Mouse (Mus musculus) heart, postnatal 0 days (tissue): ENCODE data around the gene Ankrd44.

Experiments used
- CTCF ChIP-seq: IDR thresholded peaks from 2 replicates; pipeline ENCODE4 v1.5.1; 2016; ENCODE audit warnings: antibody characterized with exemption, control low read depth, low read depth
- EP300 ChIP-seq: IDR thresholded peaks from 2 replicates; pipeline ENCODE4 v1.6.1; 2016; ENCODE audit warnings: antibody characterized with exemption, low read depth

DNA sequence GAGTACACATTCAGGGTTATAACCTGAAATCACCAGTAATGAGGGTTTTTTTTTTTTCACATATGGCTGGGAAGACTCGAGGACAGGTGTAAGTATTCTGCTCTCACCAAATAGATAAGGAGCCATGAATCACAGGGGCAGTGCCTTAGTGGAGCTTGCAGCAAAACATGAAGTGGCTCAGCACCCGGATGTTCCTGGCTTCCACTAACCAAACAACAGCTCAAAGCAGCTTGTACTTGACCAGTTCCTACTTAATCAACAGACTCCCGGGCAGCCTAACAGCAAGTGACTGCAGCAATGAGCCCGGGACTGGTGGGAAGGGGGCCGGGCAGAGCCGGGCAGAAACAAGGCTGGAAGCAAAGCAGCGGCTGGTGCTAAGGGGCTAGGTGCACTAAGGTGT, 20.6 kb downstream of the Ankrd44 start:
- TF ChIP-seq CTCF (no peak), EP300 (no peak)
